Mouse (Mus musculus): ENCODE data around the gene Cacnb2. TPM values are rescaled to one million over a fixed set of nuclear protein-coding genes. Genes with fewer than 3 reads are reported as not detected.

The Cacnb2 gene
- total RNA-seq, 4 experiments from 2014 or later, result 53.2 to 64.7 (median 60.3) TPM

- no peak for DNase-seq (ENCODE audit: low spot score in 2 of 2)
These were observed 257.5 kb downstream of the Cacnb2 start for GRCm38 (mm10) chr2:14860350-14860749.

- DNase-seq (ENCODE audit: low spot score in 2 of 2), result no peak
These were observed 258.7 kb downstream of the Cacnb2 start for GRCm38 (mm10) chr2:14861613-14862012.

- DNase-seq (ENCODE audit: low spot score in 2 of 2), result no peak
These were observed 260.1 kb downstream of the Cacnb2 start for GRCm38 (mm10) chr2:14862981-14863380.

- DNase-seq (ENCODE audit: low spot score in 2 of 2), result no peak
These were observed 270.2 kb downstream of the Cacnb2 start for GRCm38 (mm10) chr2:14873116-14873515.

GRCm38 (mm10) chr2:14873701-14874181, 270.9 kb downstream of the Cacnb2 start:
- peak; percentile 10 to 22 for DNase-seq (ENCODE audit: low spot score in 2 of 2)

- DNase-seq (ENCODE audit: low spot score in 2 of 2), result peak; percentile 25 to 26
These were observed 271.6 kb downstream of the Cacnb2 start for GRCm38 (mm10) chr2:14874281-14875037.

- no peak for DNase-seq (ENCODE audit: low spot score in 2 of 2)
These were observed 272.2 kb downstream of the Cacnb2 start for GRCm38 (mm10) chr2:14875121-14875520.

GRCm38 (mm10) chr2:14875616-14876015, 272.7 kb downstream of the Cacnb2 start:
- DNase-seq (ENCODE audit: low spot score in 2 of 2), result no peak

- DNase-seq (ENCODE audit: low spot score in 2 of 2), result no peak
These were observed 276.1 kb downstream of the Cacnb2 start for GRCm38 (mm10) chr2:14878953-14879352.

- DNase-seq (ENCODE audit: low spot score in 2 of 2), result no peak
These were observed 280.6 kb downstream of the Cacnb2 start for GRCm38 (mm10) chr2:14883460-14883859.

- no peak for DNase-seq (ENCODE audit: low spot score in 2 of 2)
These were observed 285.7 kb downstream of the Cacnb2 start for GRCm38 (mm10) chr2:14888406-14889195.

GRCm38 (mm10) chr2:14903837-14904236, 300.9 kb downstream of the Cacnb2 start:
- DNase-seq (ENCODE audit: low spot score in 2 of 2), result no peak

- DNase-seq (ENCODE audit: low spot score in 2 of 2), result no peak
These were observed 302.0 kb downstream of the Cacnb2 start for GRCm38 (mm10) chr2:14904865-14905264.

- DNase-seq (ENCODE audit: low spot score in 2 of 2), result no peak
These were observed 304.4 kb downstream of the Cacnb2 start for GRCm38 (mm10) chr2:14907124-14907925.

GRCm38 (mm10) chr2:14917585-14918247, 314.8 kb downstream of the Cacnb2 start:
- no peak for DNase-seq (ENCODE audit: low spot score in 2 of 2)

- DNase-seq (ENCODE audit: low spot score in 2 of 2), result no peak
These were observed 327.0 kb downstream of the Cacnb2 start for GRCm38 (mm10) chr2:14929866-14930265.

GRCm38 (mm10) chr2:14931968-14932367, 329.1 kb downstream of the Cacnb2 start:
- DNase-seq (ENCODE audit: low spot score in 2 of 2), result no peak

- DNase-seq (ENCODE audit: low spot score in 2 of 2), result peak in 1 of 2 experiments; percentile 22
These were observed 333.6 kb downstream of the Cacnb2 start for GRCm38 (mm10) chr2:14936492-14936891.

- DNase-seq (ENCODE audit: low spot score in 2 of 2), result no peak
These were observed 339.4 kb downstream of the Cacnb2 start for GRCm38 (mm10) chr2:14942261-14942660.

- DNase-seq (ENCODE audit: low spot score in 2 of 2), result no peak
These were observed 340.9 kb downstream of the Cacnb2 start for GRCm38 (mm10) chr2:14943691-14944357.
